Mouse (Mus musculus): ENCODE data around the gene Abl1.
"Not testable (repeated sequence)": the region's sequence is repeated elsewhere in the genome, so short reads cannot be mapped to it uniquely, and the experiment has no call there.

The Abl1 gene

GRCm38 (mm10) chr2:31688074-31688925, at the start of gene Abl1:
Abl1 (plus strand) TSS chr2:31688376.
- peak; percentile 99 for DNase-seq

- DNase-seq, result peak; percentile 38
These were observed 49.4 kb upstream of the Abl1 start for GRCm38 (mm10) chr2:31638581-31639465.

GRCm38 (mm10) chr2:31639466-31639760, 48.8 kb upstream of the Abl1 start:
- peak; percentile 49 for DNase-seq

GRCm38 (mm10) chr2:31639901-31640608, 48.1 kb upstream of the Abl1 start, which contains the start of gene Prdm12:
Prdm12 (plus strand) TSS chr2:31640037.
- DNase-seq, result peak; percentile 53

DNA sequence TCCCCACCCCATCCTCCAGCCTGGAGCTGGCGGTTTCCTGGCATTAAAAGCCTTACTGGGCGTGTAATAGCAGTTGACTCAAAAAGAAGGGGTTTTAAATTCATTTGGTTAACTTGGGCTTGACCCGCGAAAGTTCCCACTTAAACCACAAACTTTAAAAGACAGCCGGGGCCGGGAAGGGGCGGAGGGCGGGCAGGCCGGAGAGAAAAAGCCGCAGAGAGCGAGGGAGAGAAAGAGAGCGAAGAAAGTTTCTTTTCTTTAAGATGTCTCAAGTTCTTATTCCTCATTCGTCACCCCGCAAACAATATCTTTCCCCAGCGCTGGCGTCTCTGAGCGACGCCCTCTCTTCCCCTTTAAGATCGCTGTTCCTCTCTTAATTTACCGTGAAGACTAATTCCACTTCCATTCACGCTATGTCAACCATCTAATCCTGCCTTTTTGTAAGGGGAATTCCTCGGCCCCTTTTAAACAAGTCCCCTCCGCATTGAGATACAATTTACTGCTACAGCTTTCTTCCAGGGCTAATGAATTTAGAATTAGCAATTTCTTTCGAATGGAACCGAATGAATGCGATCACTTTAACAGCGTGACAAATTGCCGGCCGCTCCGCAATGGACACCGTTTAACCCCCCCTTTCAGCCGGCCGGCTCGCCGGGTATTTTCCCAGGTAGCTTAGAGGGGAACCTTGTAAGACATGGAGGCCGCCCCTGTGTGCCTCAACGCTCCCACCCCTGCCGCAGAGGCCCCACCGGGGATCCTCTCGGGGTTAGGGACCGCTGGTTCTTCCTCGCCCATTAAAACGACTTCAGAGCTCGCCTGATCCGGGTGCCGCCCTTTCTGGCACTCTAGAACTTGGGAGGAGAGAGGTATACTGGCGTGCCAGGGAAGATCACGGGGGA, 47.3 kb upstream of the Abl1 start:
- peak; percentile 72 for DNase-seq

- DNase-seq, result no peak
These were observed 46.7 kb upstream of the Abl1 start for GRCm38 (mm10) chr2:31641508-31641830.

DNA sequence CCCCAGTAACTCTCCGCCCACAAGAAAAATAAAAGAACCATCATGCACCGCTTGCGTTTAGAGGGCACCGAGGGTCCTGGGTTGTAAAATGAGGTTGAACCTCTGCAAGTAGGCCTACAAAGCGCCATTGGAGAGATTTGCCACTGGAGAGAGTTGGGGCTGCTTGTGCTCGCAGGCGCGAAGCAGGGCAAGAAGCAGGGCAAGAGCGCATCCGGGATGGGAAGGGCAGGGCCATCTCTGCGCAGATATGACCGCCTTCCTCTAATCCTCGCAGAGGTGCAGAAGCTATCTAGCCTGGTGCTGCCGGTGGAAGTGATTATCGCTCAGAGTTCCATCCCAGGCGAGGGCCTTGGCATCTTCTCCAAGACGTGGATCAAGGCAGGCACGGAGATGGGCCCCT, 46.2 kb upstream of the Abl1 start:
- DNase-seq, result no peak

- DNase-seq, result peak; percentile 64
These were observed 34.0 kb upstream of the Abl1 start for GRCm38 (mm10) chr2:31653971-31654853.

DNA sequence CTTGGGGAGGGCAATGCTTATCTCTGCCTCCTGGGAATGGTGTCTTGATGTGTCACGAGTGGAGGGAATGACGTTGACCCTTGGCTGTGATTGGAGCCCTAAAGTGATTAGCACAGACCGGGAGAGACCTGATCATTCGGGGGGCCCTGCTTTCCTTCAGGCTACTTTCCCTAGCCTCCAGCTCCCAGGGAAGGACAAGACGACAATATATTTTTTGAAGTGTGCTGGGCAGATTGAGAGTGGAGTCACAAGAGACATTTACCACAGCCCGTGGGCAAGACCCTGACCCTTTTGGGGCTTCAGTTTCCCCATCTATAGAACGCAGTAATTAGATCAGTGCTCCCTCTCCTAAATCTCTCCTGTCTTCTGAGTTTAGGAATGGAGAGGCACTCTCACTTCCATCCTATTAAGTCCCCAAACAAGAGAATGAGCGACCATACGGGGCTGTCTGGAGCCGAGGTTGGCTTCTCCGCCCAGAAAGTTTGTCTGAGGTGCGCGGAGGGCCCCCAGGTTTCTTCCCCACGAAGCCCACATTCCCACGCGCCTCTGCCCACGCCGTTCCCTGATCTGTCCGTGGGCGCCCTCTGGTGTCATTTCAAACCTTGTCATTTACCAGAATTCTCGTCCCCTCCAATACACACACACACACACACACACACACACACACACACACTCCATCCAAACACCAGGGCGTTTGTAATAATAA, 33.2 kb upstream of the Abl1 start:
- DNase-seq, result peak; percentile 60

GRCm38 (mm10) chr2:31656374-31656773, 31.8 kb upstream of the Abl1 start:
- DNase-seq, result no peak

DNA sequence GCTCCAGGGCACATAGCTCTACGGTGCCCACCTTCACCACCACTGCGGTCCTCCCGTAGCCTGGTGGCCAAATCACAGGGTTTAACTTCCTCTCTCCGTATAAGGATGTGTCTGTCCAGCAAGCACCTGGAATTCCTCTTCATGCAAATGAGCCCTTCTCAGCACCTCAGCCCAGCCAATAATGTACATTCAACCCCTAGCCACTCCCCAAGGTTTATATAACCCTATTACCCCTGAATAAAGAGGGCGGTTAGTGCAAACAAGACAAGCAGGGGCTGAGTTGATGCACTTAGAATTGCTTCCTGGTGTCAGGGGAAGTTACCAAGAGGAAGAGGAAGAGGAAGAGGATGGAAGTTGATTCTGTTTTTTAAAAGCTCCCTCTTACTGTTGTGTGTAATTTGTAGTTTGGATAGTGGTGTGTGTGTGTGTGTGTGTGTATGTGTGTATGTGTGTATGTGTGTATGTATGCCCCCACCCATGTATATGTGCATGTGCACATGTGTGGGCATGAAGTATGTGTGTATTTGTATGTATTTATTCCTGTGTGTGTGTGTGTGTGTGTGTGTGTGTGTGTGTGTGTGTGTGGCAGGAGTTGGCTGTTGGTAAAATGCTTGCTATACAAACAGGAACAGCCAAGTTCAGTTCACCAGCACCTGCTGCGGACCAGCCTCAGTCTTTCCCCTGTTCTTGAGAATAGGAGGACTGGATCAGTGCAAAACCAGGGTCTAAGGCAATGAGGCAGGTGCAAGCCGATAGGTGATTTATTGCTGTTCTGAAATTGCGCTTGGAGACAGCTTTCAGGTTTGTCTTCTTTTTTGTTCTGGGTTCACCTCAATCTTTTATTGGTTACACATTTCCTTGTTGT, 25.0 kb upstream of the Abl1 start:
- DNase-seq, result no peak

- DNase-seq, result no peak
These were observed 24.4 kb upstream of the Abl1 start for GRCm38 (mm10) chr2:31663804-31664180.

- peak; percentile 72 for DNase-seq
These were observed 20.8 kb upstream of the Abl1 start for GRCm38 (mm10) chr2:31667332-31667731.

DNA sequence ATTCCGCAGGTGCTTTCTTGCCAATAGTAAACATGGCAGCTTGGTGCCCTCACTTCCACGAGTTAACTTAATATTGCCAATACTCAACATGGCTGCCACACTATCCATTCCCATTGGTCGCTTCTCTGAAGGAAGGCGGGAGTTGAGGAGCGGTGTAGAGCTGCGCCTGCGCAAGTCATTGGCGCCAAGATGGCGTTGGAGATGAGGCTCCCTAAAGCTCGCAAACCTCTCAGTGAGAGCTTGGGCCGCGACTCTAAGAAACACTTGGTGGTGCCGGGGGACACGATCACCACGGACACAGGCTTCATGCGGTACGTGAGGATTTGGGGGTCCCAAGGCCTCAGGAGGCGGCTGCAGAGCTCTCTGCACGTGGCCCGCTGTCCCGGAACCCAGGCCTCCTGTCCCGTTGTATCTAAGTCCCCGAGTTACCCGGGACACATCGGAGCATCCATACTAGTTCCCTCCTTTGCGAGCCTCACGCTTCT, 17.6 kb upstream of the Abl1 start, which contains the start of gene Exosc2:
Exosc2 (plus strand) TSS at position 165 of the 485 bp plus-strand sequence.
- peak; percentile 97 for DNase-seq

DNA sequence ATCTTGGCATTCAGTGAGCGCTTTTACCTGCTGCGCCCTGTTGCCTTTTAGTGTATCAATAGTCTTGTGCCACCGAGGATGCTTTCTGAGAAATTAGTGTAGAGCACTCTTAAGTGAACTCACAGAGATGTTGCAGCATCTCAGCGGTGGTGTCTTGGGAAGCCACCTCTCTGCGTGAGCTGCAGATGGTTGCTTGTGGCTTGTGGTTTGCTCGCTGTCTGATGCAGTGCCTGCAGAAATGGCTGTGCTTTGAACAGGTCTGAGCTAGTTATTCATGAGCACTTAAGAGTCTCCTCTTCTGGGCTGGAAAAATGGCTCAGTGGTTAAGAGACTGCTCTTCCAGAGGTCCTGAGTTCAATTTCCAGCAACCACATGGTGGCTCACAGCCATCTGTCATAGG, 9.5 kb upstream of the Abl1 start:
- no peak for DNase-seq

DNA sequence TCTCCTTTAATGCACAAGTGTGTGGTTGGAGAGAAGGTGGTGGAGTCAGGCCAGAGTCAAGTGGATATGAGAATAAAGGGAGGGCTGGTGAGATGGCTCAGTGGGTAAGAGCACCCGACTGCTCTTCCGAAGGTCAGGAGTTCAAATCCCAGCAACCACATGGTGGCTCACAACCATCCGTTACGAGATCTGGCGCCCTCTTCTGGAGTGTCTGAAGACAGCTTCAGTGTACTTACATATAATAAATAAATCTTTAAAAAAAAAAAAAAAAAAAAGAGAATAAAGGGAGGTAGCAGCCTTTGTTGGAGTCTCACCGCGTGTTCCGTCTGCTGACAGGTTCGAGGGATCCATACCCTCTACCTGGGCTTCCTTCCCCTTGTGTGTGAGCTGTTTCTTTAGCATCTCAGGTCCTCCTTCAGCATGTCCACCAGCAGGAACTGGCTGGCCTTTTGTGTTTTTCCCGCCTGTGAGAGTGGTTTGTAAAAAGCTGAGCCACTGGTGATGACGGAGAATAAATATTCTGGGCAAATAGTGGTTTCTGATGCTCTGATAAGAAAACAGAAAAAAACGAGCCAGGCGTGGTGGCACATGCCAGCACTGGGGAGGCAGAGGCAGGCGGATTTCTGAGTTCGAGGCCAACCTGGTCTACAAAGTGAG, 7.0 kb upstream of the Abl1 start:
- DNase-seq, result not testable (repeated sequence)

DNA sequence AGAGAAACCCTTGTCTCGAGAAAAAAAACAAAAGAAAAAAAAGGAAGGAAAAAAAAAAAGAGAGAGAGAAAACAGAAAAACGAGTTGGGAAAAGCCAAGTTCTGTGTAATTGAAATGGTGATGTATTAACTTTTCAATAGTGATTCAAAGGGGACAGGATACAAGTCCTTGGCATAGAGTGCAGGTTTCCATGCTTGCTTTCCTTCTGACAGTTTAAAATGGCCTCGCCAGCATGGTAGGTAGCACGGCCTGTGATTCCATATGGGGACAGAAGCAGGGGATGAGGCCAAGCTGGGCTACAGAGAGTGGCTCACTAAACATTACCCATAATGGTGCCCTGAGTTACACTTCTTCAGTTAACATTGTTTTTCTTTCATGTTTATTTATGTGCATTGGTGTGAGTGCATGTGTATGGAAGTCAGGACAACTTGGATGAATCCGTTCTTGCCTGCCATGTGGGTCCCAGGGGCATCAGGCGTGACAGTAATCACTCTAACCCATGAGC, 6.4 kb upstream of the Abl1 start:
- no peak for DNase-seq

- DNase-seq, result peak; percentile 82
These were observed 4.5 kb upstream of the Abl1 start for GRCm38 (mm10) chr2:31683666-31684065.

DNA sequence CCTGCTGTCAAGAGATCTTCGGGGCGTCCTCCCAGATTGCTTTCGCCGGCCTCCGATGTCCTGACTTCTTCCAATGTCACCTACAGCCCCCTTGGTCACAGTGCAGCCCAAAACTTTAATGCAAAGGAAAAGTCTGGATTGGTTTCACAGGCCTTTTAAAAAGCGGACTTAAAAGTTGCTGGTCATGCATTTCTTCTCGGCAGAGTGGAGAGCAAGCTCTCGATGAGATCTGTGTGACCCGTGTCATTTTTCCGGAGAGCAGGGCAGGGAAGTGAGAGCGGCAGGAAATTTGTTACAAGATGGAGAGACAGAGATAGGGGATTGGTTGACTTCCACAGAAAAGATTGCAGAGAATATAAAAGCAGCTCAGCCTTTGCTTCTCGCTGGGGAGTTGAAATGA, 869 bp downstream of the Abl1 start:
- peak; percentile 12 for DNase-seq
